Mouse (Mus musculus) liver, adult 2 months (tissue): ENCODE data around the gene Lct. TPM values are rescaled to one million over a fixed set of nuclear protein-coding genes. Genes with fewer than 3 reads are reported as not detected.

Experiments used
- DNase-seq: peaks from one replicate; pipeline ENCODE4 v3.0.0-alpha.2; 2011; ENCODE audit warnings: low read depth, low spot score; ENCODE audit errors: extremely low read depth
- H3K27ac ChIP-seq: fragments of 200-500 bp; replicated peaks from 2 replicates; pipeline ENCODE4 v1.5.1; 2012; ENCODE audit warnings: low read depth, mild to moderate bottlenecking, control low read depth, inconsistent platforms, low read length; ENCODE audit not compliant: insufficient read depth
- H3K27me3 ChIP-seq: fragments of 200-500 bp; 2 replicates; pipeline ENCODE4 v1.6.1; 2012; ENCODE audit warnings: mild to moderate bottlenecking, moderate library complexity, low read length, inconsistent platforms; ENCODE audit not compliant: control insufficient read depth, insufficient read depth
- H3K36me3 ChIP-seq: fragments of 200-500 bp; 2 replicates; pipeline ENCODE4 v1.6.1; 2012; ENCODE audit warnings: low read length, inconsistent platforms; ENCODE audit not compliant: control insufficient read depth, insufficient read depth
- H3K4me1 ChIP-seq: fragments of 200-500 bp; 2 replicates; pipeline ENCODE4 v1.6.1; 2011; ENCODE audit warnings: low read length; ENCODE audit not compliant: control insufficient read depth, insufficient read depth
- H3K4me3 ChIP-seq: fragments of 200-500 bp; 2 replicates; pipeline ENCODE4 v1.5.1; 2011; ENCODE audit warnings: low read depth, mild to moderate bottlenecking, control low read depth, low read length, moderate library complexity; ENCODE audit not compliant: insufficient read depth
- H3K79me2 ChIP-seq: fragments of 200-500 bp; 2 replicates; pipeline ENCODE4 v1.6.1; 2012; ENCODE audit warnings: inconsistent platforms, mild to moderate bottlenecking, low read length, moderate library complexity; ENCODE audit not compliant: control insufficient read depth, insufficient read depth
- H3K9ac ChIP-seq: fragments of 200-500 bp; 2 replicates; pipeline ENCODE4 v1.6.1; 2012; ENCODE audit warnings: low read depth, mild to moderate bottlenecking, control low read depth, inconsistent platforms, low read length
- CTCF ChIP-seq: fragments of 200-500 bp; IDR thresholded peaks from 2 replicates; pipeline ENCODE4 v1.5.1; 2011; ENCODE audit warnings: low read depth, low read length, control low read depth
- POLR2A ChIP-seq: fragments of 200-500 bp; IDR thresholded peaks from 2 replicates; pipeline ENCODE4 v1.6.1; 2011; ENCODE audit warnings: low read length, control low read depth; ENCODE audit not compliant: insufficient read depth; ENCODE audit errors: extremely low read depth
- WGBS: fragments of 180-500 bp; shearing (Covaris S2); methylation state at CpG from one replicate; pipeline ENCODE4 v1.1.7; 2018; 5-methylcytosine and 5-hydroxymethylcytosine counted together
- polyA plus RNA-seq: library from polyadenylated mRNA; depleted of rRNA; stranded (reverse); fragments of >200 nt; gene quantifications from 2 replicates; pipeline ENCODE4 v1.2.3, GENCODE M21; 2012; rRNA removed
- total RNA-seq: library from RNA; depleted of rRNA; stranded (reverse); fragments of >200 nt; gene quantifications from 2 replicates; pipeline ENCODE4 v1.2.3, GENCODE M21; 2014; rRNA removed

The Lct gene
- total and polyA plus RNA-seq, 2 experiments: not detected

- H3K4me3 ChIP-seq: no peak overlapping the region
- H3K9ac ChIP-seq: no peak overlapping the region
- no peak for TF ChIP-seq CTCF
- no peak for TF ChIP-seq POLR2A
- peaks cover 33% of the 10 kb centered on the region for H3K36me3 ChIP-seq
- WGBS: 23% methylated on average over 4 of the region's 4 CpGs
- H3K27me3 ChIP-seq: no peaks in the 10 kb centered on the region
- H3K27ac ChIP-seq: peak overlapping the region; percentile 50
- peaks cover 7% of the 10 kb centered on the region for H3K4me1 ChIP-seq
- DNase-seq: peak; percentile 94
- no peaks in the 10 kb centered on the region for H3K79me2 ChIP-seq
Observed at GRCm38 (mm10) chr1:128235181-128235580, 92.9 kb downstream of the Lct start.

Other genes with a start within 250 kb of the Lct start
- gene Zranb3, start 225.3 kb downstream of the Lct start, total RNA-seq: 3.3 and 4.8 TPM in 2 replicates
- gene Zranb3, start 225.3 kb downstream of the Lct start, polyA plus RNA-seq: 0.68 and 0.70 TPM in 2 replicates
- gene R3hdm1, start 225.0 kb downstream of the Lct start, total RNA-seq: 16.8 and 18.1 TPM in 2 replicates
- gene R3hdm1, start 225.0 kb downstream of the Lct start, polyA plus RNA-seq: 10.2 and 13.1 TPM in 2 replicates
- gene Ubxn4, start 84.4 kb downstream of the Lct start, total RNA-seq: 40.1 and 41.0 TPM in 2 replicates
- gene Ubxn4, start 84.4 kb downstream of the Lct start, polyA plus RNA-seq: 21.4 and 26.2 TPM in 2 replicates
- 7.1 and 16.3 TPM in 2 replicates for gene Mcm6, start 31.3 kb upstream of the Lct start, total RNA-seq
- 1.7 and 2.1 TPM in 2 replicates for gene Mcm6, start 31.3 kb upstream of the Lct start, polyA plus RNA-seq
- gene Dars, start 89.0 kb upstream of the Lct start, total RNA-seq: 81.0 and 104 TPM in 2 replicates
- gene Dars, start 89.0 kb upstream of the Lct start, polyA plus RNA-seq: 12.6 and 14.7 TPM in 2 replicates